Mouse (Mus musculus) liver, adult 2 months (tissue): ENCODE measurements at regions not wholly inside any gene's neighbourhood (a gene's known extent, or its start where the extent isn't known, plus 50 kb on each side); places are given as distances from the start of the nearest gene placed in this dataset.

Experiments
- CTCF ChIP-seq: fragments of 200-500 bp; IDR thresholded peaks from 2 replicates; pipeline ENCODE4 v1.5.1; 2011; ENCODE audit warnings: low read depth, low read length, control low read depth
- POLR2A ChIP-seq: fragments of 200-500 bp; IDR thresholded peaks from 2 replicates; pipeline ENCODE4 v1.6.1; 2011; ENCODE audit warnings: low read length, control low read depth; ENCODE audit not compliant: insufficient read depth; ENCODE audit errors: extremely low read depth

- TF ChIP-seq CTCF (no peak), POLR2A (no peak)
These were observed 85.0 kb downstream of the Tomm20 start for GRCm38 (mm10) chr8:126860630-126861029.
